Mouse (Mus musculus): ENCODE results near the gene Crybg3. TPM values are rescaled to one million over a fixed set of nuclear protein-coding genes. Genes with fewer than 3 reads are reported as not detected.

Gene Crybg3
- total RNA-seq (2012; rRNA removed) = 2.8 and 3.0 TPM in 2 replicates
- total RNA-seq (2014; rRNA removed) = 2.7 and 3.3 TPM in 2 replicates
- polyA plus RNA-seq (2012; ENCODE audit: insufficient read length, low read depth) = 4.5 and 5.0 TPM in 2 replicates

GRCm38 (mm10) chr16:59600311-59601251 is at the start of gene Crybg3:
Gene Crybg3 (minus strand): TSS chr16:59600979.
- Histone ChIP-seq H3K4me2 (ENCODE audit: insufficient read depth, low read depth, poor library complexity, severe bottlenecking) (no peak within 1 kb of the TSS), H3K4me1 (ENCODE audit: control insufficient read depth in 1 of 2, insufficient read depth in 2 of 2) (peaks cover 8 to 22% of the 10 kb centered on the region in 2 experiments), H3K9ac (ENCODE audit: insufficient read depth, low read depth) (no peak within 1 kb of the TSS), H3K4me3 (replicated peaks in 1 of 3; ENCODE audit: low read depth in 2 of 3, low read length in 2 of 3, poor library complexity in 1 of 3) (no peak within 1 kb of the TSS), H3K9me3 (replicated peaks; ENCODE audit: low read length) (peaks cover 9% of the 10 kb centered on the region), H3K27me3 (replicated peaks) (no peaks in the 10 kb centered on the region), H3K79me2 (replicated peaks; ENCODE audit: control insufficient read depth, extremely low read depth, insufficient read depth, poor library complexity, severe bottlenecking) (no peaks in the 10 kb centered on the region), H3K27ac (ENCODE audit: insufficient read depth, low read depth) (no peak within 1 kb of the TSS), H3K36me3 (replicated peaks in 1 of 2; ENCODE audit: control insufficient read depth in 1 of 2, insufficient read depth in 1 of 2, low read length in 1 of 2) (no peaks in the 10 kb centered on the region)
- in situ Hi-C loops (cut with MboI; ENCODE audit: low pct_ligation_motif_present, low pct_unique_long_range_greater_than_20kb, low sequenced_read_pairs) (no loop called here), dilution Hi-C loops (cut with MboI; ENCODE audit: extremely low pct_ligation_motif_present, extremely low pct_unique_long_range_greater_than_20kb, low sequenced_read_pairs) (no loop called here)
- TF ChIP-seq SMC3 (IDR thresholded peaks at IDR 0.05; ENCODE audit: low read depth, low read length) = no peak
- TF ChIP-seq NRF1 (IDR thresholded peaks at IDR 0.05; ENCODE audit: low read depth, low read length) = no peak
- TF ChIP-seq USF1 (IDR thresholded peaks at IDR 0.05; ENCODE audit: low read depth, low read length) = no peak
- no peak for TF ChIP-seq POLR2A (IDR thresholded peaks at IDR 0.05; ENCODE audit: low read depth, low read length)
- TF ChIP-seq ZNF384 (IDR thresholded peaks at IDR 0.05; ENCODE audit: low read depth, low read length) = no peak
- DNase-seq (ENCODE audit: extremely low read depth) = no peak

GRCm38 (mm10) chr16:59643766-59644165 is 43.0 kb upstream of the Crybg3 start:
- no peak for DNase-seq (ENCODE audit: extremely low read depth)
- Histone ChIP-seq H3K79me2 (replicated peaks; ENCODE audit: control insufficient read depth, extremely low read depth, insufficient read depth, poor library complexity, severe bottlenecking) (no peaks in the 10 kb centered on the region), H3K36me3 (replicated peaks in 1 of 2; ENCODE audit: control insufficient read depth in 1 of 2, insufficient read depth in 1 of 2, low read length in 1 of 2) (no peaks in the 10 kb centered on the region), H3K4me1 (ENCODE audit: control insufficient read depth in 1 of 2, insufficient read depth in 2 of 2) (peaks cover 0 to 11% of the 10 kb centered on the region in 2 experiments; a peak in 1 of 4 replicates), H3K4me2 (ENCODE audit: insufficient read depth, low read depth, poor library complexity, severe bottlenecking) (peak overlapping the region; percentile 59), H3K9ac (ENCODE audit: insufficient read depth, low read depth) (no peak overlapping the region), H3K27me3 (replicated peaks) (no peaks in the 10 kb centered on the region), H3K27ac (ENCODE audit: insufficient read depth, low read depth) (no peak overlapping the region), H3K9me3 (replicated peaks; ENCODE audit: low read length) (peaks cover 2% of the 10 kb centered on the region), H3K4me3 (replicated peaks in 1 of 3; ENCODE audit: low read depth in 2 of 3, low read length in 2 of 3, poor library complexity in 1 of 3) (no peak overlapping the region)
- no peak for TF ChIP-seq SIN3A (IDR thresholded peaks at IDR 0.05; ENCODE audit: low read length)
- TF ChIP-seq POLR2A (IDR thresholded peaks at IDR 0.05; ENCODE audit: low read depth, low read length) = no peak
- TF ChIP-seq UBTF (IDR thresholded peaks at IDR 0.05; ENCODE audit: low read depth, low read length) = no peak
- TF ChIP-seq E2F4 (IDR thresholded peaks at IDR 0.05; ENCODE audit: insufficient replicate concordance, low read depth, low read length) = no peak
- no peak for TF ChIP-seq CTCF (conservative IDR thresholded peaks at IDR 0.05 in 1 of 2, IDR thresholded peaks at IDR 0.05 in 1 of 2; ENCODE audit: low read depth in 2 of 2, low read length in 2 of 2)
- TF ChIP-seq CHD2 (IDR thresholded peaks at IDR 0.05; ENCODE audit: low read length) = no peak
- no peak for TF ChIP-seq USF1 (IDR thresholded peaks at IDR 0.05; ENCODE audit: low read depth, low read length)
- no peak for TF ChIP-seq JUN (IDR thresholded peaks at IDR 0.05; ENCODE audit: insufficient read depth, low read depth, low read length)
- no peak for TF ChIP-seq TCF12 (IDR thresholded peaks at IDR 0.05; ENCODE audit: low read depth, low read length)
- no peak for TF ChIP-seq SMC3 (IDR thresholded peaks at IDR 0.05; ENCODE audit: low read depth, low read length)
- no peak for TF ChIP-seq USF2 (conservative IDR thresholded peaks at IDR 0.05; ENCODE audit: low read depth, low read length)
- TF ChIP-seq IRF4 (IDR thresholded peaks at IDR 0.05; ENCODE audit: low read depth, low read length) = no peak
- TF ChIP-seq GABPA (IDR thresholded peaks at IDR 0.05; ENCODE audit: insufficient replicate concordance, low read depth, low read length) = no peak
- no peak for TF ChIP-seq EP300 (IDR thresholded peaks at IDR 0.05; ENCODE audit: low read length)
- TF ChIP-seq MYC (IDR thresholded peaks at IDR 0.05; ENCODE audit: low read depth, low read length) = no peak
- TF ChIP-seq ZC3H11A (IDR thresholded peaks at IDR 0.05; ENCODE audit: low read depth, low read length) = no peak
- dilution Hi-C loops (cut with MboI; ENCODE audit: extremely low pct_ligation_motif_present, extremely low pct_unique_long_range_greater_than_20kb, low sequenced_read_pairs) (no loop called here), in situ Hi-C loops (cut with MboI; ENCODE audit: low pct_ligation_motif_present, low pct_unique_long_range_greater_than_20kb, low sequenced_read_pairs) (no loop called here)
